Mouse (Mus musculus): ENCODE measurements around the gene Hacd3. TPM values are rescaled to one million over a fixed set of nuclear protein-coding genes. Genes with fewer than 3 reads are reported as not detected.
"Not testable (repeated sequence)": the region's sequence is repeated elsewhere in the genome, so short reads cannot be mapped to it uniquely, and the experiment has no call there.

The Hacd3 gene
- total RNA-seq, 2 experiments from 2014 or later = 10.2 to 11.5 TPM

DNA sequence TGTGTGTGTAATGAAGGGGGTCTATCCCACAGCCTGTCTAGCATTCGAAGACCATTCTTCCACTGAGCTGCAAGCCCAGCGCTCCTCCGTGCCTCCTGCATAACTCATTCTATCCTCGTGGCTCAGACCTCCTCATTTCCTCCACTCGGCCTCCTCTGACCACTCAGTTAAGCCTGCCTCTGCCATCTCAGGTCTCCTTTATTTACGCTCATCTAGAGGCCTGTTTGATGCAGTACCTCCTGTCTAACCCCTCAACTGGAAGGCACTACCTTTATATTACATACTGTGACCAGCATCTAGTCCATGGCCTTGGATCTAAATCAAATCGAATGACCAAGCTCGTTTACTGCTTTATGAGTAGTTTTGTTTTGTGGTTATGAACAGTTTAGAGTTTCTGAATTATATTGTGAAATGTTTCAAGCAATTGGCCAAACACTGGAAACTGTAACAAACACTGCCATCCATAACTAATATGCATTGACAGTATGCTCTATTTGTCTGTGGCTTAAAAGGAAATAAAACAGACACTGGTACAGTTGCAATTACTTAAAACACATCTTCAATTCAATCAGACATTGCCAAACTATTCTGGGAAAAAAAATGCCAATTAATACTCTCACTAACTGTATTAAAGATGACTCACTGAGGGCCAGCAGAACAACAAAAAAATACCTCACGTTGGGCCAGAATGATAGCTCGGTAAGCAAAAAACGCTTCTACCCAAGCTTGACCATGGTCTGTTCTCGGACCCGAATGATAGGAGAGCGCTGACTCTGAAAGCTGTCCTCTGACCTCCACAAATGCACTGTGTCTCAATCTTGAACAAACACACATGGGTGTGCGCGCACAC lies 4.3 kb downstream of the Hacd3 start:
- no peak for DNase-seq (ENCODE audit: low spot score)

DNA sequence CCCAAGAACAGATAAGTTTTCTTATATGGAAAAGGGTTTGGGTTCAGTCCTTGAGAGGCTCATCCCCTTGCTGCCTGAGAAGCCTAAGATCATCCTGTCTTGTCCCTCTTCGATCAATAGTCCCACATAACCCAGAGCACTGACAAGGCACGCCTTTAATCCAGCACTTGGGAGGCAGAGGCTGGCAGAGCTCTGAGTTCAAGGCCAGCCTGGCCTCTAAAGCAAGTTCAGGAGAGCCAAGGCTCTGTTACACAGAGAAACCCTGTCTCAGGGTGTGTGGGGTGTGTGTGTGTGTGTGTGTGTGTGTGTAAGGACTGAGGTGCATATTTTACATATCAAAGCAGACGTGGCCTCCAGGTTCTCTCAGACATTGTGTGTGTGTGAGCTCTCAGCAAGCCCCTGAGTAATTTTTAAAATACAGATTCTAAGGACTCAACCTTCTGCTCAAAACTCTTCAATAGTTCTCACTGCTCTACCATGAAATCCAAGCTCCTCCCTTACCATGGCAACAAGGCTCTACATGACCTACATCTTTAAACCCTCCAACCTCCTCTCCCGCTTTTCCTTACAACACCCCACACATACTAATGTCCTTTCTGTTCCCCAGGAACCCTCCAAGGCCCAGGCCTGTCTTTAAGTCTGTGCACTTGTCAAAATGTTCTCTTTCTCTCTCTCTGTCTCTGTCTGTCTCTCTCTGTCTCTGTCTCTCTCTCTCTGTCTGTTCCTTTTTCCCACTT lies 5.1 kb downstream of the Hacd3 start:
- DNase-seq (ENCODE audit: low spot score) = no peak

DNA sequence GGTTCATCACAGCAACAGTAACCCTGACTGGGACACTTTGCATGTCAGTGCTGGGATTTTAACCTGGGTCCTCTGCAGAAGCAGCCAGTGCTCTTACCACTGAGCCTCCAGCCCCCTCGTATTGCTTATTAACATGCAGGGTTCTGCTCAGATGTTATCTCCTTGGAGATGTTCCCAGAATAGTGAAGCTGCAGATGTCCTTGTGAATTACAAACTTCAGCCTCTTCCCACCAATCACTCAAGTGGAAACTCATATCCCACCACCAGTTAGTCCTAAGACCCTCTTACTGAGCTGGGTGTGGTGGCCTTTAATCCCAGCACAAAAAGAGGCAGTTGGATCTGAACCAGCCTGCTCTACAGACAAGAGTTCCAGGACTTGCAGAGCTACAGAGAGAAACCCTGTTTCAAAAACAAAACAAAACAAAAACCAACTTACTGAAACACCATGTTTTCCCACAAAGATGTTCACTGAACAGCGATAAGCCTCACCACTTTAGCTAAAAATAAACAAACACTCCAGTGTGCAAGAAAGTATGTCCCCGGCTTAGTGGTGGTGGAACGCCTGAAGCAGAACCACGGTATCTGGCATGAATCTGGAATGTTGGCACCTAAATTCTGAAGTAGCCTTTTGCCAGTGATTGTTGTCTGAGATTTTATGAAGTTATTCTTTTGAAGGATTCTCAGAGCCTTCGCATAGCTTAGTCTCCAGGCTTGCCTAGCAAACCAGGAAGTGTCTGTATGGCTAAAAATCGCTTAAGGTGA lies 5.9 kb downstream of the Hacd3 start:
- no peak for DNase-seq (ENCODE audit: low spot score)

- peak; percentile 44 for DNase-seq (ENCODE audit: low spot score)
Measured at GRCm38 (mm10) chr9:65011304-65011703, 10.2 kb downstream of the Hacd3 start.

DNA sequence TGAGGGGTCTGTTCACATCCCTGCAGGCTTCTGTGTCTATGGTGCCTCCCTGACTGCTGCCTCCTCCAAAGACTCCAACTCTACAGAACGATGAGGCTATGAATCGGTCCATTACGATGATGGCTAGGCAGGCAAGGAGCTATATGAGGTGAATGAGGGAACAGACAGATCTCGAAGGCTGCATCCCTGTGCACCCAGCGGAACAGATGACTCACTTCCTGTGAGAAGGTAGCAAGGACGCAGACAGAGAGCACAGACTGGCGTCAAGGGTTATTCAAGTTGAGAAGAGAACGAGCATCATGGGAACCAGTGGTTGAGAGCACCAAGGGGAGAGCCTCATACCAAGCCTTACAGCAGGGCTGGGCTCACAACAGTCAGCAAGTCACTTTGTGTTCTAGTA lies 10.9 kb downstream of the Hacd3 start:
- DNase-seq (ENCODE audit: low spot score) = no peak

DNA sequence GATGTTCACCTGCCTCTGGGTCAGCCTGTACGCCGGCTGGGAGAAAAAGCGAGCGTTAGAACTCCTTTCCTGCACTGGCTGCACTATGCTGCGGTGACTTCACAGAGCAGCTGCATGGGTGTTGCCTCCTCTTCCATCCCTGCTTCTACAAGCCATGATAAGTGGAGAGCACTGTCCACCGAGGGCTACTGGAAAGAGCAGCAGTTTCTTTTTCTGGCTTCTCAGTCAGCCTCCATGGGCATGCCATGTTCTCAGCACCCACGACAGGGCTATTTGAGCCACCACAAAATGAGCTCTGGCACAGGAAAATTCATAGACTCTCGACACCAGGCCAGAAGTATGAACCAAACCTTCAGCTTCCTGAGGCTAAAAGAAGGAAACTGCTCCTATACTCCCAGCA lies 15.8 kb downstream of the Hacd3 start:
- peak; percentile 41 for DNase-seq (ENCODE audit: low spot score)

GRCm38 (mm10) chr9:65001481-65001880 lies 20.0 kb downstream of the Hacd3 start:
- DNase-seq (ENCODE audit: low spot score) = no peak

DNA sequence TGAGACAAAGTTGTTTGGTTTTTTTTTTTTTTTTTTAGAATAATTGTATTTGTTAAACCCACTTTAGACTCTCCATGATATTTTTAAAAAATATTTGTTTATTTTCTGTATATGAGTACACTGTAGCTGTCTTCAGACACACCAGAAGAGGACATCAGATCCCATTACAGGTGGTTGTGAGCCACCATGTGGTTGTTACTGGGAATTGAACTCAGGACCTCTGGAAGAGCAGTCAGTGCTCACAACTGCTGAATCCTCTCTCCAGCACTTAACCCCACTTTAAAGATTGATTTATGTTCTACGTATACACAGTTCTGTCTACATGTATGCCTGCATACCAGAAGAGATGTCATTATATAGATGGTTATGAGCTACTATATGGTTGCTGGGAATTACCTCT lies 26.0 kb downstream of the Hacd3 start:
- not testable (repeated sequence) for DNase-seq (ENCODE audit: low spot score)

- no peak for DNase-seq (ENCODE audit: low spot score)
Measured at GRCm38 (mm10) chr9:64990291-64990690, 31.2 kb downstream of the Hacd3 start.

DNA sequence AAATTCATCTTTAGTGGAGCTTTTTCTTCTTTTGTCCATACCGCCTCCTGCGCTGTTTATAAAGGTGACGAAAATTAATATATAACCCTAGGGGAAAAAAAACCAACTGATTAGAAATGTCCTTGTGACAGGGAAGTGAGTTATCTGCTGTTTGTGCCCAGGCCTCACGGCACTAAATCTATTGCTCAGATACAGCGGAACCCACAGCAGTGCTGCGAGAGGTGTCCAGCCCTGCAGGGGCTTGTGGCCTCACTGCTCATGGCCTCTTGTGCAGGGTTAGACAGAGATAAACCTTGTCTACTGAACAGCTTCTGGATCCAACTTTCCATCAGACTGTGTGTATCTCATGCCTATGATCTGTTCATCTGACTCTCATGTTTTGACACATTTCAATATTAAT lies 33.0 kb downstream of the Hacd3 start:
- DNase-seq (ENCODE audit: low spot score) = no peak

- DNase-seq (ENCODE audit: low spot score) = no peak
Measured at GRCm38 (mm10) chr9:64987651-64988050, 33.8 kb downstream of the Hacd3 start.

DNA sequence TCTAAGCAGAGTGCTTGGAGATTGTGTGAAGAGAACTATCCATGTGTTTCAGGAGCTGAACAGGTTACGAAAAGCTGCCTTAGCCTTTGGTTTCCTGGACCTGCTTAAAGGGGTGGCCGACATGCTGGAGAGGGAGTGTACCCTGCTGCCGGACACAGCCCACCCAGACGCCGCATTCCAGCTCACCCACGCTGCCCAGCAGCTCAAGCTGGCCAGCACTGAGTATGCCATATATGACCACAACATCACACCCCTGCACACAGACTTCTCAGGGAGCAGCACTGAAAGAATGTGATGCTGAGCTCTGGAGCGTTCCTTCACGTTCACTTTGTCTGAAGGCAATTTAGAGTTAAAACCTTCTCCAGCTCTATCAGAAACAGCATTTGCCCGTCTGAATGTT lies 35.7 kb downstream of the Hacd3 start:
- no peak for DNase-seq (ENCODE audit: low spot score)

GRCm38 (mm10) chr9:64985037-64985794 lies 36.3 kb downstream of the Hacd3 start:
- DNase-seq (ENCODE audit: low spot score) = no peak

- no peak for DNase-seq (ENCODE audit: low spot score)
Measured at GRCm38 (mm10) chr9:64981904-64982303, 39.6 kb downstream of the Hacd3 start.

DNA sequence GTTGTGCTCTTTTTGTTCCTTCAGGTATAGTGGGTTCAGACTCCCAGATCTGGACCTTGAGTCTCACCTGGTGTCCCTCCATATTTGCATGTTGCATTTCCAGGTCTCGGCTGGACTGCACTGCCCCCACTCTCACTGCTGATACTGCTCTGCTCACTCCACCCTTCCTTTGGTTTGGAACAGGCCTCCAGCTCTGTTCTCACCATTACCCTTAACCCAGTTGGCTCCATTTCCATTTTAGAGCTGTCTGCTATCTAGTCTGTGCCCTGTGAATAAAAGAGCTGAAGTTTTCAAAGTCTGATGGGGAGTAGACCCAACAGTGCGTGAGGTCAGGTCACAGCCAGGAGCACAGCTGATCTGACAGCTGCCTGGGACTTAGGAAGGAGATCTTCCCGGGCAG lies 40.9 kb downstream of the Hacd3 start:
- DNase-seq (ENCODE audit: low spot score) = no peak

GRCm38 (mm10) chr9:64960978-64961320 lies 60.5 kb downstream of the Hacd3 start:
- no peak for DNase-seq (ENCODE audit: low spot score)

GRCm38 (mm10) chr9:64960117-64960977 lies 61.1 kb downstream of the Hacd3 start, which contains the start of gene Ints14:
Gene Ints14 (plus strand): TSS chr9:64960905.
- peak; percentile 97 for DNase-seq (ENCODE audit: low spot score)

- no peak for DNase-seq (ENCODE audit: low spot score)
Measured at GRCm38 (mm10) chr9:64957276-64957675, 64.2 kb downstream of the Hacd3 start.

DNA sequence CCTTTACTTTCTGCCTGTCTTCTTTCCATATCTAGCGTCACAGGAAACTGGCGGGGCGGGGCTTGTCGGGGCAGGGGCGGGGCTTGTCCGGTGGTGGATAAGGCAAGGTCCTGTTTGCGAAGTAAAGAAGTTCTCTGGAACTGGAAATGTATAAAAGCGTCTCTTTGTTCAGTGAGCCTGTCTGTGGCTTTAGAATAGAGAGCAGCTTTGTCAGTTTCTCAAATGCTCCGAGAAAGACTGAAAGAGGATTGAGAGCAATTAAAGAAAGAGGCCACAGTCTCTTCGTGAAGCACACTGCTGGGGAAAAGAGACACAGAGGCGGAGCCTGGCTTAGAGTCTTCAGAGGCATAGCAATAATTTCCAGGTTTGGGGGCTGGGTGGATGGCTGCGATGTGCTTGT lies 65.2 kb downstream of the Hacd3 start:
- no peak for DNase-seq (ENCODE audit: low spot score)

DNA sequence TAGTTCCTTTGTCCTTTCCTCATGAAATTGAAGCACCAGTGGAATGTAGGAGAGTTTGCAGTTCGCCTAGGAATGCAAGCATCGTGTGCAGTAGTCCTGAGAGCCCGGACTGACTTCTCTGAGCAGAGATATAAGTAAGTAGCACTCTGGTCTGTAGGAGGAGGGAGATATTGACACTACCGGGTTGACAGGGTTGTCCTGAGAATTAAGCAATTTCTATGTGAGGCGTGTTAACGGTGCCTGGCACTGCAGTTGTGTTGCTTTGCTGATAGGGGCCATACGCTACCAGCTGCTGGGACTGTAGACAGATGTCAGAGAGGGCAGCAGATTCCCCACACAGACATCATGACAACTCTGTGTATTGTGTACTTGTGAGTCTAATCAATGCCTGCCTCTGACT lies 68.3 kb downstream of the Hacd3 start:
- no peak for DNase-seq (ENCODE audit: low spot score)
